Mouse (Mus musculus) midbrain, embryonic 13.5 days (tissue): ENCODE data around the gene Slc44a3. TPM values are rescaled to one million over a fixed set of nuclear protein-coding genes. Genes with fewer than 3 reads are reported as not detected.

Experiments
- ATAC-seq: fragments of 200-750 bp; cut with Nextera tagmentation; 2 replicates; pipeline ENCODE4 v1.8.0; 2017; ENCODE audit warnings: mild to moderate bottlenecking, moderate TSS enrichment, moderate library complexity
- H3K27ac ChIP-seq: fragments of 300-500 bp; sonication (generic); 2 replicates; pipeline ENCODE4 v1.5.1; 2015; ENCODE audit warnings: inconsistent platforms, mild to moderate bottlenecking, moderate library complexity
- H3K27me3 ChIP-seq: fragments of 300-500 bp; sonication (generic); 2 replicates; pipeline ENCODE4 v1.6.1; 2015; ENCODE audit warnings: mild to moderate bottlenecking, inconsistent platforms
- H3K36me3 ChIP-seq: fragments of 300-500 bp; sonication (generic); 2 replicates; pipeline ENCODE4 v1.6.1; 2015; ENCODE audit warnings: mild to moderate bottlenecking, inconsistent platforms
- H3K4me1 ChIP-seq: fragments of 300-500 bp; sonication (generic); replicated peaks from 2 replicates; pipeline ENCODE4 v1.6.1; 2015; ENCODE audit warnings: inconsistent platforms
- H3K4me2 ChIP-seq: fragments of 300-500 bp; sonication (generic); replicated peaks from 2 replicates; pipeline ENCODE4 v1.6.1; 2015; ENCODE audit warnings: moderate library complexity, mild to moderate bottlenecking, inconsistent platforms
- H3K4me3 ChIP-seq: fragments of 300-500 bp; sonication (generic); replicated peaks from 2 replicates; pipeline ENCODE4 v1.5.1; 2015; ENCODE audit warnings: mild to moderate bottlenecking, inconsistent platforms
- H3K9ac ChIP-seq: fragments of 300-500 bp; sonication (generic); replicated peaks from 2 replicates; pipeline ENCODE4 v1.6.1; 2015; ENCODE audit warnings: mild to moderate bottlenecking, inconsistent platforms
- H3K9me3 ChIP-seq: fragments of 300-500 bp; sonication (generic); 2 replicates; pipeline ENCODE4 v1.6.1; 2016; ENCODE audit warnings: mild to moderate bottlenecking, inconsistent platforms
- WGBS: fragments of 180-500 bp; shearing (Covaris S2); methylation state at CpG from one replicate; pipeline ENCODE4 v1.1.7; 2015; 5-methylcytosine and 5-hydroxymethylcytosine counted together
- polyA plus RNA-seq: library from polyadenylated mRNA; unstranded; fragments of >200 nt; fragmentation: Nextera tagmentation; extraction: Ambion mirVana; gene quantifications from 2 replicates; pipeline ENCODE4 v1.2.1, GENCODE M21; 2015

Gene Slc44a3
- polyA plus RNA-seq: 0.82 and 0.86 TPM in 2 replicates

GRCm38 (mm10) chr3:121532176-121532575 lies at the start of gene Slc44a3:
TSS of gene Slc44a3 (minus strand) at chr3:121532404.
- peaks cover 32% of the 10 kb centered on the region for H3K27me3 ChIP-seq
- peak within 1 kb of the TSS; percentile 44; the same call in 1 of the 2 replicates for H3K9ac ChIP-seq
- peak within 1 kb of the TSS; percentile 53 for H3K4me2 ChIP-seq
- H3K4me3 ChIP-seq: peak within 1 kb of the TSS; percentile 33
- 3% methylated on average over 24 of the region's 24 CpGs for WGBS
- no peak within 1 kb of the TSS for H3K27ac ChIP-seq
- peak; percentile 57; the same call in 1 of the 2 replicates for ATAC-seq
- H3K9me3 ChIP-seq: no peaks in the 10 kb centered on the region
- H3K4me1 ChIP-seq: peaks cover 8% of the 10 kb centered on the region
- no peaks in the 10 kb centered on the region for H3K36me3 ChIP-seq

GRCm38 (mm10) chr3:121579880-121580549 lies 47.8 kb upstream of the Slc44a3 start:
- Histone ChIP-seq H3K4me3 (no peak overlapping the region), H3K27ac (no peak overlapping the region), H3K36me3 (no peaks in the 10 kb centered on the region), H3K4me2 (no peak overlapping the region), H3K27me3 (no peaks in the 10 kb centered on the region), H3K4me1 (0 out of 2 replicates have a peak, but pooled peaks cover 4% of the 10 kb centered on the region), H3K9me3 (no peaks in the 10 kb centered on the region), H3K9ac (no peak overlapping the region)
- 91% methylated on average over 6 of the region's 6 CpGs for WGBS
- ATAC-seq: no peak

GRCm38 (mm10) chr3:121579402-121579801 lies 47.2 kb upstream of the Slc44a3 start:
- Histone ChIP-seq H3K9ac (no peak overlapping the region), H3K9me3 (no peaks in the 10 kb centered on the region), H3K4me1 (0 out of 2 replicates have a peak, but pooled peaks cover 4% of the 10 kb centered on the region), H3K27ac (no peak overlapping the region), H3K4me3 (no peak overlapping the region), H3K36me3 (no peaks in the 10 kb centered on the region), H3K4me2 (no peak overlapping the region), H3K27me3 (no peaks in the 10 kb centered on the region)
- no peak for ATAC-seq
- WGBS: 89% methylated on average over 5 of the region's 5 CpGs

- WGBS: 75% methylated on average over 4 of the region's 5 CpGs
- H3K4me1 ChIP-seq: 0 out of 2 replicates have a peak, but pooled peaks cover 4% of the 10 kb centered on the region
These were observed 46.5 kb upstream of the Slc44a3 start for GRCm38 (mm10) chr3:121578706-121579105.

GRCm38 (mm10) chr3:121577641-121578040 lies 45.4 kb upstream of the Slc44a3 start:
- Histone ChIP-seq H3K27ac (no peak overlapping the region), H3K4me1 (0 out of 2 replicates have a peak, but pooled peaks cover 4% of the 10 kb centered on the region), H3K4me3 (no peak overlapping the region), H3K27me3 (no peaks in the 10 kb centered on the region), H3K9ac (no peak overlapping the region), H3K9me3 (no peaks in the 10 kb centered on the region), H3K36me3 (no peaks in the 10 kb centered on the region), H3K4me2 (no peak overlapping the region)
- WGBS: 95% methylated on average over 5 of the region's 5 CpGs
- no peak for ATAC-seq

More at GRCm38 (mm10) chr3:121578706-121579105, 46.5 kb upstream of the Slc44a3 start:
- Histone ChIP-seq H3K4me3 (no peak overlapping the region), H3K9ac (no peak overlapping the region), H3K9me3 (no peaks in the 10 kb centered on the region), H3K36me3 (no peaks in the 10 kb centered on the region), H3K4me2 (no peak overlapping the region), H3K27me3 (no peaks in the 10 kb centered on the region), H3K27ac (no peak overlapping the region)
- no peak for ATAC-seq

- H3K4me1 ChIP-seq: 0 out of 2 replicates have a peak, but pooled peaks cover 4% of the 10 kb centered on the region
These were observed 44.9 kb upstream of the Slc44a3 start for GRCm38 (mm10) chr3:121577032-121577591.

GRCm38 (mm10) chr3:121576367-121576766 lies 44.2 kb upstream of the Slc44a3 start:
- ATAC-seq: no peak
- H3K4me3 ChIP-seq: no peak overlapping the region
- H3K9ac ChIP-seq: no peak overlapping the region
- H3K36me3 ChIP-seq: no peaks in the 10 kb centered on the region
- H3K27me3 ChIP-seq: no peaks in the 10 kb centered on the region
- no peak overlapping the region for H3K27ac ChIP-seq
- 59% methylated on average over 6 of the region's 6 CpGs for WGBS
- H3K4me2 ChIP-seq: no peak overlapping the region
- 0 out of 2 replicates have a peak, but pooled peaks cover 4% of the 10 kb centered on the region for H3K4me1 ChIP-seq
- H3K9me3 ChIP-seq: no peaks in the 10 kb centered on the region

More at GRCm38 (mm10) chr3:121577032-121577591, 44.9 kb upstream of the Slc44a3 start:
- no peaks in the 10 kb centered on the region for H3K9me3 ChIP-seq
- no peak overlapping the region for H3K27ac ChIP-seq
- H3K27me3 ChIP-seq: no peaks in the 10 kb centered on the region
- no peak overlapping the region for H3K9ac ChIP-seq
- 66% methylated on average over 10 of the region's 10 CpGs for WGBS
- no peak overlapping the region for H3K4me3 ChIP-seq
- H3K4me2 ChIP-seq: no peak overlapping the region
- no peaks in the 10 kb centered on the region for H3K36me3 ChIP-seq
- no peak for ATAC-seq

- Histone ChIP-seq H3K27ac (no peak overlapping the region), H3K36me3 (no peaks in the 10 kb centered on the region), H3K27me3 (no peaks in the 10 kb centered on the region), H3K9ac (no peak overlapping the region), H3K4me2 (no peak overlapping the region), H3K4me1 (0 out of 2 replicates have a peak, but pooled peaks cover 4% of the 10 kb centered on the region), H3K4me3 (no peak overlapping the region), H3K9me3 (no peaks in the 10 kb centered on the region)
- no peak for ATAC-seq
- WGBS: 93% methylated on average over 4 of the region's 4 CpGs
These were observed 42.2 kb upstream of the Slc44a3 start for GRCm38 (mm10) chr3:121574386-121574785.

GRCm38 (mm10) chr3:121573858-121574257 lies 41.7 kb upstream of the Slc44a3 start:
- Histone ChIP-seq H3K9ac (no peak overlapping the region), H3K9me3 (no peaks in the 10 kb centered on the region), H3K4me3 (no peak overlapping the region), H3K27ac (no peak overlapping the region), H3K27me3 (no peaks in the 10 kb centered on the region), H3K36me3 (no peaks in the 10 kb centered on the region), H3K4me1 (0 out of 2 replicates have a peak, but pooled peaks cover 4% of the 10 kb centered on the region), H3K4me2 (no peak overlapping the region)
- ATAC-seq: no peak
- 91% methylated on average over 7 of the region's 7 CpGs for WGBS

GRCm38 (mm10) chr3:121571491-121571890 lies 39.3 kb upstream of the Slc44a3 start:
- no peak overlapping the region for H3K27ac ChIP-seq
- no peaks in the 10 kb centered on the region for H3K36me3 ChIP-seq
- H3K9me3 ChIP-seq: no peaks in the 10 kb centered on the region
- H3K4me3 ChIP-seq: no peak overlapping the region
- no peak overlapping the region for H3K4me2 ChIP-seq
- WGBS: 84% methylated on average over 4 of the region's 4 CpGs
- no peak for ATAC-seq
- H3K9ac ChIP-seq: no peak overlapping the region
- no peaks in the 10 kb centered on the region for H3K4me1 ChIP-seq
- H3K27me3 ChIP-seq: no peaks in the 10 kb centered on the region

GRCm38 (mm10) chr3:121570623-121571022 lies 38.4 kb upstream of the Slc44a3 start:
- 93% methylated on average over 11 of the region's 11 CpGs for WGBS
- ATAC-seq: no peak

GRCm38 (mm10) chr3:121569767-121570166 lies 37.6 kb upstream of the Slc44a3 start:
- H3K9ac ChIP-seq: no peak overlapping the region
- H3K4me3 ChIP-seq: no peak overlapping the region
- no peaks in the 10 kb centered on the region for H3K4me1 ChIP-seq
- no peaks in the 10 kb centered on the region for H3K27me3 ChIP-seq
- WGBS: 47% methylated on average over 5 of the region's 5 CpGs
- H3K27ac ChIP-seq: no peak overlapping the region
- no peak for ATAC-seq
- H3K9me3 ChIP-seq: no peaks in the 10 kb centered on the region
- no peaks in the 10 kb centered on the region for H3K36me3 ChIP-seq
- H3K4me2 ChIP-seq: no peak overlapping the region

More at GRCm38 (mm10) chr3:121570623-121571022, 38.4 kb upstream of the Slc44a3 start:
- Histone ChIP-seq H3K36me3 (no peaks in the 10 kb centered on the region), H3K4me3 (no peak overlapping the region), H3K27ac (no peak overlapping the region), H3K9ac (no peak overlapping the region), H3K27me3 (no peaks in the 10 kb centered on the region), H3K9me3 (no peaks in the 10 kb centered on the region), H3K4me2 (no peak overlapping the region), H3K4me1 (no peaks in the 10 kb centered on the region)
